Mouse (Mus musculus) adrenal gland, adult 8-10 months (tissue): ENCODE data around the gene 3110009E18Rik. TPM values are rescaled to one million over a fixed set of nuclear protein-coding genes. Genes with fewer than 3 reads are reported as not detected.

Source experiments
- DNase-seq: peaks from one replicate; pipeline ENCODE4 v3.0.0; 2022
- total RNA-seq, 4 experiments: library from RNA; stranded (reverse); gene quantifications; 2 replicates each; pipeline ENCODE4 v1.2.4; 2022

Gene 3110009E18Rik
- total RNA-seq, 4 experiments from 2014 or later: 8.8 to 14.1 (median 11.2) TPM

DNA sequence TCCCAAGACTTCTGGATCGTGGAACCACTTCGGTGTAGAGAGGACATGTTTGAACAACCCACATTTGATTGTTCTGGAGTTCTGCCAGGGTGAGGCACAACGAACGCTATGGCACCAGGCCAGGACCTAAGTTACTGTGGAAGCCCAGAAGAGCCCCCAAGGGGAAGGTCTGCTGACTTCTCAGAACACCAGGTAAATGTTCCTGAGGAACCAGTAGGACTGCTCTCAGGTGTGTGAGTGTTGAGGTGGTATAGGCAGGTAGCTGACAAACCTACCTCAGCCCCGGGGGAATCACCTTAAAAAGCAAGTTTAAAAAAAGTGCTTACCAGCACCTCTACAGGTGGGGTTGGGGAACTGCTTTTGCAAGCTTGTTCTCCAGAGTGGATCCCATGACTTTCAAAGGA is 15.4 kb upstream of the 3110009E18Rik start:
- DNase-seq: no peak

DNA sequence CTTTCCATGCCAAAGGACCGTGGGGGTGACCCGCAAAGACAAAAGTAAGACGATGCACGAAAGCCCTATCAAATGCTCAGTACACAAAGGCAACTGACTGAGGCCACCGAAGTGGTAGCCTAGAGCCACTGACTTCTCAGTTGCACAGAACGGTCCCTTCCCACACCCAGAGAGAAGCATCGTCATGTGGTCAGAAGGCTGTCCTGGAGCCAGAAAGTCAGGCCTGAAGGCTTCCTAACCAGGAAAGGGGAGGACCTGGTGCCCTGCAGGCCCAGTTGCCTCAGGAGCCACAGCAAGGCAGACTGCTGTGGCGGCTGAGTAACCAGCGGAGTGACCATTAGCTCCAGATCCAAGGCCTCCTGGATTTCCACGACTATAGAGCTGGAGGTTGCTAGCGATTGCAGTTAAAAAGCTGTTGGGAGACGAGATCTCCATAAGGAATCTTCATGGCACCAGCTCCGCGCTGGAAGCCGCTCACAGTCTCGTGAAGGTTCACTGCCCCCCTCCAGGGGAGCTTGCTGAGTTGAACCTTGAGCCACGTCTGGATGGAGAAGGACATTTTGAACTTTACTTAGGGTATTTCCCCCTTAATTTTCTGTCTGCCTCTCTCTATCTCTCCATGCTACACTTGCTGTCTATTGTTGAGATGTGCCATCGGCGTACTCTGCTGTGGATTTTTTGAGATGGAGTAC is 11.1 kb upstream of the 3110009E18Rik start:
- no peak for DNase-seq

DNA sequence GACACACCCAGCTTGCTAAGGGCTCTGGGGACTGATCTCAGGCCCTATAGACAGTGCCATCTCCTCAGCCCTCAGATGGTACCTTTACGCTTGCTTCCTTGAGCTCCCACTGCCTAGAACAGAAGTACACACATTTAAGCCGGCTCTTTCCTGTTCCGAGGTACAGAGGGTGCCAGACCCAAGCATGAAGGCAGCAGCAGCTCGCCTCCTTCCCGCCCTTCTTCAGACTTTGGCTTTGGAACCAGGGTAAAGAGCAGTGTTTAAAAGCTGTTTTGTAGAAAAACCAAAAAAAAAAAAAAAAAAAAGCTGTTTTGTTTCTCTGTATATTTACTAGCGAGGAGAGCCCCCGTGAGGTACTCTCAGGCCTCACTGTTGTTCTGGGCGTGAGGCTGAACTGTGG is 9.2 kb upstream of the 3110009E18Rik start:
- no peak for DNase-seq

DNA sequence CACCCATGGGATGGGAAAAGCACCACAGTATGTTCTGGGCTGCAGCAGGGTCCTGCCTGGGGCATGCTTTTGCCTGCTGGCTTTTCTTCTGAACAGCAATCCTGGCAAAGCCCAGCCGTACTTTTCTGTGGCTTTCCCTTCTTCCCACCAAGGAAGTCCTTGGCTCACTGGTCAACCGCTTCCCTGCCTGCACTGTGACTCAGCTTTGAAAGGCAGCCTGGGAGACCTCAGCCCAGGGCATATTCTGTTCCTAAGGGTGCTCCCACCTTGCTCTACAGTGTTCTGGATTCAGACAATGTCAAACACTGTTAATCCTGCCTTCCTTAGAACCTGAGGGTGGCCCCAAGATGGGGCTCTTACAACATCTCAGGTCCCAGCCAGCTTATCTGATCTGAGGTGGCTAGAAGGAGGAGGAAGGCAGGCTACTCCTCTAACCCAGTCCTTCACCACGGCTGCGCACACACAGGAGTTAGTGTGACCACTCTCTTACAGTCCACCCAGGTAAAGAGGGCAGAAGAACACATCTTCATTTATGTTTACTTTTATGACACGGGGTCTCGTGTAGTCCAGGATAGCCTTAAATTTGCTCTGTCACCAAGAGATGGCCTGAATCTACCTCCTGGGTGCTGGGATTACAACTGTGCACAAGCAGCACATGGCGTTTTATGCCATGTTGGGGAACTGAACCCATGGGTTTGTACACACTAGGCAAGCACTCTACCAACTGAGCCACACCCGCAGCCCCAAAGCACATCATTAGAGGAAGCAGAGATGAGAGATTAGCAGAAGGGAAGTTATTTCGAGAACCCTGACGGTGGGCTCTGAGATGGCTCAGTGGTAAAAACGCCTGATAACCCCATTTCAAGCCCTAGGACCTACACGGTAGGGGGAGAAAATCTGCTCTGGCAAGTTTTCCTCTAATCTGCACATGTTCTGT is 8.5 kb upstream of the 3110009E18Rik start:
- no peak for DNase-seq

DNA sequence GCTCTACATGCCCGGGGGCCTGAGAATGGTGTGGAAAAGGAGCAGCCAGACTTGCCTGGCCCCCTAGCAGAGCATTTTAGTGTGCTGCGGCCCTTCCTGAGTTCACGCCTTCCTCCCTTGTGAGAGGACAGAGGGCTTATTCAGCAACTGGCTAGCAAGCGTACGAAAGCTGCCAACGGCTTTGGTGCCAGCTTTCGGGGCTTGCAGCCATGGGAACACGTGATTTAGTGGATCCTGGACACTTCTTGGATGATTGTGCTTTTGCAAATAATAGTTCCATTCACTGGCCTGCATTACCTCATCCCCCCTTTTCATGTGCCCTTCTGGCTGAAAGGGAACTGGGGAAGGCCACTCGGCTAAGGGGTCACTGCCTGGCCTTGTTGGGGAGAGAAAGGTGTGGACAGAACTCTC is 5.3 kb upstream of the 3110009E18Rik start:
- peak; percentile 71 for DNase-seq

DNA sequence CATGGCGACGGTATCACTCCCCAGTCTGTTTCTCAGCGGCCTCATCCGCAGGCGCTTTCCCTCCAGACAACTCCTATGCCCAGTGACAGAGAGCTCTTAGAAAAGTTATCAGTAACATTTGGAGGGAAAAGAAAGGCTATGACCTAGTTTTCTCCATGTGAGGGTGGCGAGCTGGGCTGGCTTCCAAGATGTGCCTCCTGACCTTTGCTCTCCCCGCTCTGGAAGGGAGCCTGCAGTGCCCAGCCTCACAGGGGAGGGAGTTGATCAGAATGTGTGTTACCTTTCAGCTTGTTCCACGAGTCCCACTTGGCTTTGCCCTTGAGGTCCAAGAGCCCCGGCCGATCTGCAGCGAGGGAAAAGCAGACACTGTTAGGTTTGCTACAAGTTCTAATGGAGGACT is 4.9 kb upstream of the 3110009E18Rik start:
- peak; percentile 72 for DNase-seq

DNA sequence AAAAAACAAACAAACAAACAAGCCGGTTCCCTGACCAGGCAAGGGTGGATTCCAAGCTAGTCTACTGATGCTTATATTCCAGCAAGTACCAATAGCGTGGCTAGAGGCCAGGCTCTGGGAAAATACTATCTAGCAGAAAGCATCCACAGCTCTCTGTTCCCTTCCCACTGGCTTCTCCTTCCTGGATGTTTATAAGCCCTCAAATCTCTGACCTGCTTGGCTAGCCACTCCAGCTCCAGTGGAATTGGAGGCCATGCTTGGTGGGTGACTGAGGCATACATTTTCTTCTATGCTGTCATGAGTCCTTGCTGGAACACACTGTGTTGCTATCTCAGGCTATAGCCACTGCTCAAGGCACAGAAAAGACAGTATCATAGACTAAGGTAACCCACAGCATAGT is 2.1 kb upstream of the 3110009E18Rik start:
- no peak for DNase-seq

DNA sequence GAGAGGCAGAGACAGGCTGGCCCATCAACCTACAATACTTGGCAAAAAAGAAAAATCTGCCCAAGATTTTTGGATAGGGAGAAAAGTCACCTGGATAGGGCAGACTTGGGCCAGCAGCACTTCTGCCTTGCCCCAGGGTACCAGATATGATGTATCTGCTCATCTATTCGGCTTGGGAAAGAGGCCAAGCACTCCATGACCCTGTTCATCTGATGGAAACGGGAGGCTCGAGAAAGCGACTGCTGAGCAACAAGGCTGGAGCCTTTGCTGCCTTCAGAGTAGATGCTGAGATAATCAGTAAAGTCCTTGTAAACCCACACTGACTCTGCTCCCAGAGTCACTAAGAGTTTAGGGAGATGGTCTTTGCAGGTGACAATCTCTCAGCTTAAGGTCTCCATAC is 1.6 kb upstream of the 3110009E18Rik start:
- DNase-seq: no peak

- DNase-seq: peak; percentile 77
These were observed 632 bp upstream of the 3110009E18Rik start for GRCm38 (mm10) chr1:120120141-120120968.

DNA sequence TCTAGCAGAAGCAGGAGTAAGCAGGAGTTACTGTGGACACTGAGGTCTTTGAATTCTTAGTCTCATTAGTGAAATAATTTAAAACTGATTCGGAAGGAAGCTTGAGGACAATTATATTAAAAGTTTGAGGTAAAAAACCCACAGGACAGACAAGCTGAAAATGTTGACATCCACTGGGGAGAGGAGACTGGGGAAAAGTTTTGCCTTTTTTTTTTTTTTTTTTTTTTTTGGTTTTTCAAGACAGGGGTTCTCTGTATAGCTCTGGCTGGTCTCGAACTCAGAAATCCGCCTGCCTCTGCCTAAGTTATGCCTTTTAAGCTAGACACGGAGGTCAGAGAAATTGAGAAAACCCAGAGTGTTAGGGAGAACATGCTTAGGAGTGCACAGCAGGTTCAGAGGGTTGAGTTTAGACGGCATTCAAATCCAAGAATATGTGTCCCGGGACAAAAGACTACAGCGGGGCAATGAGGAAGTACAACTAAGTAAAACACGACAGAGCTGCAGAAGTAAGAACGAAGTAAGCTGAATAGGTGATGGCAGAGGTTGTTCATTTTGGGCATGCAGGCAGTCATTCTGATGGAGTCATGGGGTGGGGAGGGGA is 1.0 kb downstream of the 3110009E18Rik start:
- no peak for DNase-seq

DNA sequence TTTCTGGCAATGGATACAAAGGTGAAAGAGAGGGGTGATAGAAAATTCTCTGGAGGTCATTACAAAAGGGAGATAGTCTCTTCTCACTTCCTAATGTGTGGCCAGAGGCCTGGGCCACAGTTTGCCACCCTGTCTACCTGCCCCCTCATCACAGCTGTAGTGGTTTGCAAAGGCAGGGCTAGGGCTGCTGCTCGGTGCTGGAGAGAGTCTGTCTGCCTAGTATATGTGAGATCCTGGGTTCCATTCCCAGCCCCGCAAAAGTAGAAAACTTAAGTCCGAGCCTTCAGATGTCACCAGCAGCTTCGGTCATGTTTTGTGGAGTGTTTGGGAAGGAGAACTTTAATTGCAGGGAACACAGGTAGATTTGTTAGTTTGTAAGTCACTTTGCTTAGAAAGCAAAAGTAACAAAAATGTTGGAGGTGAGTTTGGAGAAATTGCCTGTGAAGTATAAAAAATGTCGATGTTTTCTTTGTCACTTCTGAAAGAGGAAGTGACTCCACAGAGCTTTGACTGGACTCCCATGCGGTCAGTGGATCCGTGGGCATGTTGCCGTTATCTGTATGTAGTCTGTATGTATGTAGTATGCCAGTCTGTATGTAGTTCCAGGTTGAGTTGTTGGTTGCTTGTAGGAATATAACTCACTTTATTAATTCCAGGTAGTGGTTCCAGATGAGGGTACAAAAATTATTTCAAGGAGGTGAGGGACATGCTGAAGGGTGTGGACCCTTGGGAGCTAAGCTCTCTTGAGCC is 1.8 kb downstream of the 3110009E18Rik start:
- no peak for DNase-seq

DNA sequence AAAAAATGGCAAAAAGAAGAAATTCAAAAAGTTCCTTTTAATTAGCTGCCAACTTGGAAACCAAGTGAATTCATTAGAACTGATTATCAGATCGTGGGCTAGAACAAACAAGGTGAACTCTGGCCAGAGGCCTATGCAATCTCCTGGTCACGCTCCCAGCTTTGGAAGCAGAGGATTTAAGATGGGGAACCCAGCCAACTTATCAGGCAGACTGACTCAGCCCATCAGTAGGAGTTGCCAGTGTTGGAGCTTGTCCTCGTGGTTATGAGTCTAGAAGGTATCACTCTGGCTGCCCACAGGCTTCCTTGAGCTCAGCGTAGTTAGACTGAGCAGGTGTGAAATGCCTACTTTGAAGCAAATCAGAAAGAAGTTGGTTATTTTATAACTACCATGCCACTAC is 3.9 kb downstream of the 3110009E18Rik start:
- DNase-seq: peak; percentile 66

- no peak for DNase-seq
These were observed 4.5 kb downstream of the 3110009E18Rik start for GRCm38 (mm10) chr1:120125471-120125870.

DNA sequence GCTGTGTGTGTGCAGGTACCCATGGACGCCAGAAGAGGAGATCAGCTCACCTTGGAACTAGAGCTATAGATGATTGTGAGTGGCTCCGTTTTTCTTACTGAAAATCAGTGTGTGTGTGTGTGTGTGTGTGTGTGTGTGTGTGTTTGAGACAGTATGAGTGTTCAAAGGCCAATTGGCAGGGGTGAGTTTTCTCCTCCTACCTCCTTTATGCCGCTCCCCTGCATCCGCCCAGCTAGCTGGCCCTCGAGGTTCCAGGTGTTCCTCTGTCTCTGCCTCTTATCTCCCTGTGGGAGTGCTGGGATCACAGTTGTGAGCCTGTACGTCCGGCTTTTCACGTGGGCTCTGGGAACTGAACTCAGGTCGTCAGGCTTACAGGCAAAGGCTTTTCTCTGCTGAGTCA is 5.3 kb downstream of the 3110009E18Rik start:
- no peak for DNase-seq

DNA sequence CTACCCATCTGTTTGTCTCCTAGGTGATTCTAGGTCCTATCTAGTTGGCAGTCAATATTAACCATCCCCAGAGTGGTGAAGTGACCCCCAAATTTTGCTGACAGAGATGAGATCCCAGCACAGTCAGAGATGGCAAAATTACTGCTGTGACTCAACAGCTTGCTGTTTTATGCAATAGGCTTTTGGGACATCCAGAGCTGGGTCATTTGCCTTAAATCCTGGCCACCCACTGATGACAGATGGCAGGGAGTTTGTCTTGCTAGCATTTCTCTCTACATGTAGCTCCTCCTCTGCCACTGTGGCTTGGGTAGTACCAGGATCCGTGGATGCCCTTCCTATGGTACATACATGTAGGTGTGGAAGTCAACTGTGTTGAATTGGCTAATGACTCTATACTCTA is 11.4 kb downstream of the 3110009E18Rik start:
- peak; percentile 27 for DNase-seq

DNA sequence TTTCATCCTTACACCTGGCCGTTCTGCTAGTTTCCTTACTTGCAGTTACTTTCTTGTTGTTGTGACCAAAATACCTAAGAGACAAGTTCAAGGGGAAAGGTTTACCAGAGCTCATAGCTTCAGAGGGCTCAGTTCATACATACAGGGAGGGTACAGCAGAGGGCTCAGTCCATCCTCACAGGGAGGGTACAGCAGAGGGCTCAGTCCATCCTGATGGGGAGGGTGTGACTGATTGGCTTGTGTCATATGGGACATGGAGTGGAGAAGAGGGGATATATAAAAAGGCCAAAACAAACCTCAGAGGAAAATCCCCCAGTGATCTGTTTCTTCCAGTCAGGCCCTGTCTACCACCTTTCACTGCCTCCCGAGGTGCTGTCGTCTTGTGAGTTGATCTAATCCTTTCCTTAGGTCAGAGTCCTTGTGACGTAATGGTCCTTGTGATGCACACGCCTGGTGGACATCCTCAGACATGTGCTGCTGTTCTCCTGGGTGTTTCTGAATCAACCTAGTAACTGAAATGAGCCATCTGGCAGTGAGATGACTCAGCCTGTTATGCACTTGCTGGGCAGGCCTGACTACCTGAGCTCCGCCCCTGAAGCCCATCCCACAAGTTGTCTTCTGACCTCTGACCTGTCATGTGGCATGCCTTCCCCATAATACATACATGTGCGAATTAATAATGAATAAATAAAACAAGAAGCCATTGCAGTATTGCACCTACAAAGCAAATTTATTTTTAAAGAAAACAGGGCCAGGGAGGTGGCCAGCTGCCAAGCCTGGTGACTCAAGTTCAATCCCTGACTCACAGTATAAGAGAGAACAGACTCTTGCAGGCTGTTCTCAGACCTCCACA is 15.2 kb downstream of the 3110009E18Rik start:
- DNase-seq: peak; percentile 69

DNA sequence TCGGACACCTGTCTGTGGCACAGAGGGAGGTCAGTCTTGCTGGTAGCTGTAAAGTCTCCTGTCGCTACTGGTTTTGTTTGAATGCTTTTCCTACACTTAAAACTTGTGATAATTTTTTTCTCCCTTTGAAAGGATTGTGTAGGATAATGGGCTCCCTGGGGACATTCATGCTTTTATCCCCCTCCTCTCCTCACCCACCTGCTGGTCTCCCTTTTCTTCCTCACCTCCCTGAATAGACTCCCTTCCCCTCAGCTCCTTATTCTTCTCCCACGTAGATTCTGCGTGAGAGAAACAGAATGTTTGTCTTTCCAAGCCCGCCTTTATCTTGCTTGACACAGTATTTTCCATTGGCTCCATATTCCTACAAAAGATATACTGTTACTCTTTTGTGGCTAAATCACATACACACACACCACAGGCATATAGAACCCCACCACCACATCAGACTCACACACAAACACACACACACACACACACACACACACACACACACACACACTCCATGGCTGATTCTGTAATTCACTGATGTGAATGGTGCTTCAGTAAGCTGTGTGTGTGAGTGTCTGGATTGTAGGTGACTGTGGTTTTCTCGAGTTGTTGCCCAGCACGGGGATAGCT is 18.0 kb downstream of the 3110009E18Rik start:
- DNase-seq: no peak

DNA sequence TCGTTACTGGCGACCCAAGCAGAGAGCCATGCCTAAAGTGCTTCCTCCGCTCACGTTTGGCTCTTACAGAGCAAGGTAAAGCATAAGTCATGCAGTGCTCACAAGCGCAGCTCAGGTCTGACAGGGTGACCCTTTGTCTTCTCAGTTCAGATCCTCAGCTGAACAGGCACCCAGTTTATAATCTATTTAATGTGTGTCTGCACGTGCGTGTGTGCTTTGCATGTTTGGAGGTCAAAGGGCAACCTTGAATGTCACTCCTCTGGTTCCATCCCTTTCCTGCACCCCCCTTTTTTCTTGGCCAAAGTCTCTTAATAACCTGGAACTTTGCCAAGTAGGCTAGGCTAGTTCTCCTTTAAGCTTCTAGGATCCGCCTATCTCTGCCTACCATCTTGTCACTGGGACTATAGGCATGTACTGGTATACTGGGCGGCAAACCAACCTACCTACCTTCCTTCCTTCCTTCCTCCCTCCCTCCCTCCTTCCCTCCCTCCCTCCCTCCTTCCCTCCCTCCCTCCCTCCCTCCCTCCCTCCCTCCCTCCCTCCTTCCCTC is 19.2 kb downstream of the 3110009E18Rik start:
- no peak for DNase-seq

- DNase-seq: no peak
These were observed 21.6 kb downstream of the 3110009E18Rik start for GRCm38 (mm10) chr1:120142551-120142950.
